Mouse (Mus musculus) thymus, postnatal 14 days (tissue): ENCODE results near the gene Cda.

ENCODE experiments used
- DNase-seq: peaks from one replicate; pipeline ENCODE4 v3.0.0; 2021

The Cda gene

GRCm38 (mm10) chr4:138366561-138366960, 1.2 kb downstream of the Cda start:
- DNase-seq = no peak

GRCm38 (mm10) chr4:138363511-138363910, 4.3 kb downstream of the Cda start:
- no peak for DNase-seq

- no peak for DNase-seq
Measured at GRCm38 (mm10) chr4:138362883-138363282, 4.9 kb downstream of the Cda start.

- DNase-seq = no peak
Measured at GRCm38 (mm10) chr4:138361370-138361821, 6.4 kb downstream of the Cda start.

GRCm38 (mm10) chr4:138358176-138358575, 9.6 kb downstream of the Cda start:
- DNase-seq = no peak

GRCm38 (mm10) chr4:138356551-138356950, 11.2 kb downstream of the Cda start:
- DNase-seq = no peak

GRCm38 (mm10) chr4:138356141-138356540, 11.7 kb downstream of the Cda start:
- no peak for DNase-seq

GRCm38 (mm10) chr4:138355496-138355895, 12.3 kb downstream of the Cda start:
- DNase-seq = no peak

- DNase-seq = no peak
Measured at GRCm38 (mm10) chr4:138353438-138354171, 14.2 kb downstream of the Cda start.

- DNase-seq = no peak
Measured at GRCm38 (mm10) chr4:138352692-138353091, 15.1 kb downstream of the Cda start.

GRCm38 (mm10) chr4:138351821-138352220, 16.0 kb downstream of the Cda start:
- no peak for DNase-seq

GRCm38 (mm10) chr4:138348716-138349115, 19.1 kb downstream of the Cda start:
- no peak for DNase-seq

GRCm38 (mm10) chr4:138347280-138347679, 20.5 kb downstream of the Cda start:
- DNase-seq = no peak

GRCm38 (mm10) chr4:138344891-138345545, 22.8 kb downstream of the Cda start:
- no peak for DNase-seq

GRCm38 (mm10) chr4:138343341-138343837, 24.4 kb downstream of the Cda start:
- DNase-seq = no peak

GRCm38 (mm10) chr4:138342778-138343177, 25.0 kb downstream of the Cda start:
- no peak for DNase-seq

- DNase-seq = no peak
Measured at GRCm38 (mm10) chr4:138342048-138342447, 25.7 kb downstream of the Cda start.

- no peak for DNase-seq
Measured at GRCm38 (mm10) chr4:138341393-138341792, 26.4 kb downstream of the Cda start.

- DNase-seq = peak; percentile 55
Measured at GRCm38 (mm10) chr4:138339963-138340362, 27.8 kb downstream of the Cda start.

GRCm38 (mm10) chr4:138337341-138337740, 30.5 kb downstream of the Cda start:
- DNase-seq = no peak

- DNase-seq = no peak
Measured at GRCm38 (mm10) chr4:138336876-138337275, 30.9 kb downstream of the Cda start.

- no peak for DNase-seq
Measured at GRCm38 (mm10) chr4:138335648-138336047, 32.1 kb downstream of the Cda start.

- DNase-seq = no peak
Measured at GRCm38 (mm10) chr4:138335036-138335435, 32.8 kb downstream of the Cda start.

- DNase-seq = no peak
Measured at GRCm38 (mm10) chr4:138333135-138333534, 34.7 kb downstream of the Cda start.
